Mouse (Mus musculus): ENCODE measurements around the gene Zfp853. TPM values are rescaled to one million over a fixed set of nuclear protein-coding genes. Genes with fewer than 3 reads are reported as not detected.

The Zfp853 gene
- total RNA-seq, 2 experiments from 2014 or later = 0.09 TPM; not detected in 1

DNA sequence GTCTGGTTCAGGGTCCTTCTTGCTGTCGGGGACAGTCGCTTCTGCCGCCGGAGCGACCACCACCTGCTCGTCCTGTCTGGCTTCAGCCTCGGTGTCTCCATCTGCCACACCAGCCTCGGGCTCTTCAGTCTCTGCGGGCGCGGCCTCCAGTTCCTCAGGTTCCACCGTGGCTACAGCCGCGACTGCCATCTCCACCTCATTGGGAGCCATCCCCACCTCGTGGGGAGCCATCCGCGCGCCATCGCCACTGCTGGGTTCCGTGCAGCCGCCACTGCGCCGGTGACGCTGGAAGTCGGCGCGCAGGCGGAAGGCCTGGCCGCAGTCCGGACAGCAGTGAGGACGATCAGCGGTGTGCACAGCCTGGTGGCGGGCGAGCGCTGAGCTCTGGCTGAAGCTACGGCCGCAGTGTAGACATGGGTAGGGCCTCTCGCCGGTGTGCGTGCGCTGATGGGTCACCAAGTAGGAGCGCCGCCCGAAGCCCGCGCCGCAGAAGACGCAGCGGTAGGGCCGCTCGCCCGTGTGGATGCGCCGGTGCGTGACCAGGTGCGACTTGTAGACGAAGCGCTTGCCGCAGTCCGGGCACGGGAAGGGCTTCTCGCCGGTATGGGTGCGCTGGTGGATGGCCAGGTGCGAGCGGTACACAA lies 38.8 kb downstream of the Zfp853 start:
- ATAC-seq (ENCODE audit: poor library complexity, severe bottlenecking) = no peak

DNA sequence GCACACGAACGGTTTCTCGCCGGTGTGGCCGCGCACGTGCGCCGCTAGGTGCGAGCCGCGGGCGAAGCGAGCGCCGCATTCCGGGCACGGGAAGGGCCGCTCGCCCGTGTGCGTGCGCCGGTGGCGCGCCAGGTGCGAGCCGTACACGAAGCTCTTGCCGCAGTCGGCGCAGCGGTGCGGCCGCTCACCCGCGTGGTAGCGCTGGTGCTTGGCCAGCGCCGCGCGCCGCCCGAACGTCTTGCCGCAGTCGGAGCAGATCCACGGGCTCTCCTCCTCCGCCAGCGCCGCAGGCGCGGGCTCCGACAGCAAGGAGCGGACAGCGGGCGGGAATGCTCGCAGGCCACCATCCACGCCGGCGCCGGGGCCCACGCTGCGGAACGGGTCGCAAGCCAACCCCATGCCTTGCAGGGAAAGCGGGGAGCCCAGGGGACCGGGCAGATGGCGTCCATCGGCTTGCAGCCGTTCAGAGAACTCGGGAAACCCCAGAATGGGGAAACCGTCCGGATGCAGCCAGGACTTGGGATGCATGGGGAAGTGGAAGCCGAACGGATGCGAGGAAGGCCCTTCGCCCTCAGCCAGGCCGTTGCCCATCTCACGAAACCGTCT lies 39.4 kb downstream of the Zfp853 start:
- ATAC-seq (ENCODE audit: poor library complexity, severe bottlenecking) = 0 out of 2 replicates have a peak, but pooled peaks have one; percentile 24

DNA sequence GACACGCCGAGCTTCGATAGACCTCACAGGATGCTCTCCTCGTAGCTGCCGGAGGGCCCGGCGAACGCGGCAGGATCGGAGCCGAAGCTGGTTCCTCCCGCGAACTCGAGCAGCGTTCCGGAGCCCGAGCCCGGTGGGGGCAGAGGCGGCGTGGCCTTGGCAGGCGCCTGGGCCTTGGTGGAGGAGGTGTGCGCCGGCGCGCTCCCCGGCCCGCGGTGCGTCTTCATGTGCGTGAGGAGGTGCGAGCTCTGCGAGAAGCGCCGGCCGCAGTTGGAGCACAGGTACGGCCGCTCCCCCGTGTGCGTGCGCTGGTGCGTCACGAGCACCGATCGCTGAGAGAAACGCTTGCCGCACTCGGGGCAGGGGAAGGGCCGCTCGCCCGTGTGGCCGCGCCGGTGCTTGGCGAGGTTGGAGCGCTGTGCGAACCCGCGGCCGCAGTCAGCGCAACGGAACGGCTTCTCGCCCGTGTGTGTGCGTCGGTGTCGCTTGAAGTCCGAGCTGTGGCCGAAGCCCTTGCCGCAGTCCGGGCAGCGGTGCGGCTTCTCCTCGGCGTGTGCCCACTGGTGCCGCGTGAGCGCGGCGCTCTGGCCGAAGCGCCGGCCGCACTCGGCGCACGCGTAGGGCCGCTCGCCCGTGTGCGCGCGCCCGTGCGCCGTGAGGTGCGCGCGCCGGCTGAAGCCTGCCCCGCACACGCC lies 40.1 kb downstream of the Zfp853 start:
- no peak for ATAC-seq (ENCODE audit: poor library complexity, severe bottlenecking)

DNA sequence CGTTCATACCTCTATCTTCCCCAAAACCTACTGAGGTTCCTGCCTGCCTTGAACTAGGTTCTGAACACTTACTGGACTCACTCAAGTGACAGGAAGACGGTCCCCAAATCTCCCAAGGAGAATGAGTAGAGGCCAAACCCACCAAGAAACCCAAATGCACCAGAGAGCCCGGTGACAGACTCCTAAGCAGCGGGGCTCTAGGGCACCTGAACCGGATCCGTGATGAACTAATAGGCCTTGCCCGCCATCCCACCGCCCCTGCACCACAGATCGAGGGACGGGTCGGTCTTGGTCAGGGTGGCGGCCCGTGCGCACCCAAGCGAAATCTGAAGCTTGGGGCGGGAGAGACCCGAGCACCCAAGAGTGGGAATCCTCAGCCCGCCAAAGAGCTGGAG lies 40.6 kb downstream of the Zfp853 start:
- ATAC-seq (ENCODE audit: poor library complexity, severe bottlenecking) = no peak

DNA sequence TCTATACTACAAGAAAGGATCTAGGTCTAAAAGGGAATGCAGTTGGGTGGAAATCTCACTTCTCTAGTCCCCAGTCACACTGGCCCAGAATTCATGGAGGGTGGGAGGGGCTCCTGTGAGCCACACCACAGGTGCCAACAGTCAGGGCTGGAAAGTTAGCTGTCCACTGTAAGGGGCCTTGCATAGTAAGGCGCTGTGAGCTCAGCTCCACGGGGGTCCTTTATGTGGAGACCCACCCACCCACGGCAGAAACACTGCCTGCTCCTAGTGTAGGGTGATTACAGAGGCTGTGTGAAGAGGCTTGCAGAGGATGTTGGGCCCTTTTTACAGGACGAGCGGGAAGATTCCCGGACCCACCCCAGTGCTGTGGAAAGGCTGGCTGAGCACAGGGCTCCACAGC lies 41.4 kb downstream of the Zfp853 start:
- ATAC-seq (ENCODE audit: poor library complexity, severe bottlenecking) = no peak

DNA sequence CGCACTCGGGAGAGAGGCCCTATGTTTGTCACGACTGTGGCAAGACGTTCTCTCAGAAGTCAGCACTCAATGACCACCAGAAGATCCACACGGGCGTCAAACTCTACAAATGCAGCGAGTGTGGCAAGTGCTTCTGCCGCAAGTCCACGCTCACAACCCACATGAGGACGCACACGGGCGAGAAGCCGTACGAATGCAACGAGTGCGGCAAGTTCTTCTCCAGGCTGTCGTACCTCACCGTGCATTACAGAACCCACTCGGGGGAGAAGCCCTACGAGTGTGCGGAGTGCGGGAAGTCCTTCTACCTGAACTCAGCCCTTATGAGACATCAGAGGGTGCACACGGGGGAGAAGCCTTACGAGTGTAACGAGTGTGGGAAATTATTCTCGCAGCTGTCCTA lies 48.5 kb downstream of the Zfp853 start:
- ATAC-seq (ENCODE audit: poor library complexity, severe bottlenecking) = no peak

Other genes starting within 250 kb of the Zfp853 start
- 37.2 and 44.1 TPM in 2 replicates for gene Rnf216, start 180.6 kb downstream of the Zfp853 start, total RNA-seq (2015)
- 38.1 and 57.9 TPM in 2 replicates for gene Rnf216, start 180.6 kb downstream of the Zfp853 start, total RNA-seq (2017)
- not detected in 2 replicates for gene Olfr718-ps1, start 146.0 kb downstream of the Zfp853 start, total RNA-seq (2015)
- gene Olfr718-ps1, start 146.0 kb downstream of the Zfp853 start, total RNA-seq (2017) = not detected in 2 replicates
- gene Rbak, start 112.8 kb downstream of the Zfp853 start, total RNA-seq (2015) = 3.8 and 5.1 TPM in 2 replicates
- gene Rbak, start 112.8 kb downstream of the Zfp853 start, total RNA-seq (2017) = 6.6 and 8.7 TPM in 2 replicates
- not detected in 2 replicates for gene Spdye4b, start 112.6 kb downstream of the Zfp853 start, total RNA-seq (2015)
- gene Spdye4b, start 112.6 kb downstream of the Zfp853 start, total RNA-seq (2017) = not detected in 2 replicates
- not detected in 2 replicates for gene Spdye4a, start 66.7 kb downstream of the Zfp853 start, total RNA-seq (2015)
- not detected in 2 replicates for gene Spdye4a, start 66.7 kb downstream of the Zfp853 start, total RNA-seq (2017)
- 1.5 and 3.1 TPM in 2 replicates for gene Zfp12, start 58.5 kb downstream of the Zfp853 start, total RNA-seq (2015)
- gene Zfp12, start 58.5 kb downstream of the Zfp853 start, total RNA-seq (2017) = 6.4 and 6.7 TPM in 2 replicates
- gene Zfp316, start 23.6 kb downstream of the Zfp853 start, total RNA-seq (2015) = 0.32 and 0.47 TPM in 2 replicates
- 1.2 and 1.4 TPM in 2 replicates for gene Zfp316, start 23.6 kb downstream of the Zfp853 start, total RNA-seq (2017)
- gene E130309D02Rik, start 21.7 kb upstream of the Zfp853 start, total RNA-seq (2015) = 22.4 TPM in 2 replicates
- gene E130309D02Rik, start 21.7 kb upstream of the Zfp853 start, total RNA-seq (2017) = 10.2 and 13.7 TPM in 2 replicates
- 48.5 and 55.0 TPM in 2 replicates for gene Zdhhc4, start 35.6 kb upstream of the Zfp853 start, total RNA-seq (2015)
- gene Zdhhc4, start 35.6 kb upstream of the Zfp853 start, total RNA-seq (2017) = 22.3 and 24.6 TPM in 2 replicates
- gene Grid2ip, start 63.7 kb upstream of the Zfp853 start, total RNA-seq (2015) = not detected in 2 replicates
- not detected in 2 replicates for gene Grid2ip, start 63.7 kb upstream of the Zfp853 start, total RNA-seq (2017)
- 56.4 and 58.9 TPM in 2 replicates for gene Kdelr2, start 110.2 kb upstream of the Zfp853 start, total RNA-seq (2015)
- 91.2 and 100.0 TPM in 2 replicates for gene Kdelr2, start 110.2 kb upstream of the Zfp853 start, total RNA-seq (2017)
- 16.0 and 16.1 TPM in 2 replicates for gene Daglb, start 171.0 kb upstream of the Zfp853 start, total RNA-seq (2015)
- 27.0 and 36.3 TPM in 2 replicates for gene Daglb, start 171.0 kb upstream of the Zfp853 start, total RNA-seq (2017)
- gene Rac1, start 234.4 kb upstream of the Zfp853 start, total RNA-seq (2015) = 1,230 and 1,275 TPM in 2 replicates
- 215 and 239 TPM in 2 replicates for gene Rac1, start 234.4 kb upstream of the Zfp853 start, total RNA-seq (2017)

Measured in megakaryocyte, adult 5-6 weeks (primary cell).